Mouse (Mus musculus) CH12.LX (cell line): ENCODE results near the gene Cpeb3. TPM values are rescaled to one million over a fixed set of nuclear protein-coding genes. Genes with fewer than 3 reads are reported as not detected.

Experiments
- DNase-seq: peaks from one replicate; pipeline ENCODE4 v3.0.0-alpha.2; 2013; ENCODE audit errors: extremely low read depth
- H3K27ac ChIP-seq: 2 replicates; pipeline ENCODE4 v1.5.1; 2012; ENCODE audit warnings: low read depth, mild to moderate bottlenecking, control low read depth, moderate library complexity; ENCODE audit not compliant: insufficient read depth
- H3K27me3 ChIP-seq: replicated peaks from 2 replicates; pipeline ENCODE3; 2012; ENCODE audit warnings: inconsistent platforms
- H3K36me3 ChIP-seq, 2 experiments: replicated peaks in 1 of 2; 2 replicates each; pipeline versions ENCODE3 to v1.6.1; 2012; ENCODE audit warnings: inconsistent platforms in 1 of 2, low read length in 1 of 2, mild to moderate bottlenecking in 1 of 2, mixed read lengths in 1 of 2, moderate library complexity in 1 of 2; ENCODE audit not compliant: control insufficient read depth in 1 of 2, insufficient read depth in 1 of 2
- H3K4me1 ChIP-seq, 2 experiments: 2 replicates each; pipeline ENCODE4 v1.6.1; 2012; ENCODE audit warnings: inconsistent platforms in 1 of 2, moderate library complexity in 1 of 2; ENCODE audit not compliant: insufficient read depth in 2 of 2, control insufficient read depth in 1 of 2
- H3K4me2 ChIP-seq: 2 replicates; pipeline ENCODE4 v1.6.1; 2012; ENCODE audit warnings: low read depth, mild to moderate bottlenecking, control low read depth; ENCODE audit not compliant: poor library complexity, insufficient read depth, severe bottlenecking
- H3K4me3 ChIP-seq, 3 experiments: fragments of 150-350 bp in 1 of 3; sonication (generic) in 1 of 3; replicated peaks in 1 of 3; 2 replicates each; pipeline versions ENCODE3 to v1.5.1; 2011 to 2012; ENCODE audit warnings: low read depth in 2 of 3, low read length in 2 of 3, mild to moderate bottlenecking in 2 of 3, moderate library complexity in 2 of 3, control low read depth in 1 of 3, improper control_type of control experiment in 1 of 3, inconsistent platforms in 1 of 3, mixed read lengths in 1 of 3; ENCODE audit not compliant: poor library complexity in 1 of 3
- H3K79me2 ChIP-seq: replicated peaks from 2 replicates; pipeline ENCODE4 v1.6.1; 2012; ENCODE audit warnings: mild to moderate bottlenecking, moderate library complexity; ENCODE audit not compliant: control insufficient read depth, poor library complexity, insufficient read depth, severe bottlenecking; ENCODE audit errors: extremely low read depth
- H3K9ac ChIP-seq: 2 replicates; pipeline ENCODE4 v1.6.1; 2012; ENCODE audit warnings: low read depth, mild to moderate bottlenecking, control low read depth, moderate library complexity; ENCODE audit not compliant: insufficient read depth
- H3K9me3 ChIP-seq: replicated peaks from 2 replicates; pipeline ENCODE3; 2012; ENCODE audit warnings: low read length, inconsistent platforms, mixed read lengths
- BHLHE40 ChIP-seq: IDR thresholded peaks from 2 replicates; pipeline ENCODE4 v1.6.1; 2011; ENCODE audit warnings: mild to moderate bottlenecking, low read depth, low read length, improper control_type of control experiment
- CHD1 ChIP-seq: IDR thresholded peaks from 2 replicates; pipeline ENCODE4 v1.6.1; 2012; ENCODE audit warnings: low read depth, low read length, improper control_type of control experiment, inconsistent platforms
- CHD2 ChIP-seq: IDR thresholded peaks from 2 replicates; pipeline ENCODE4 v1.6.1; 2011; ENCODE audit warnings: low read length, improper control_type of control experiment
- CTCF ChIP-seq, 2 experiments: IDR thresholded peaks in 1 of 2; conservative IDR thresholded peaks in 1 of 2; 2 replicates each; pipeline ENCODE4 v1.5.1; 2011 to 2012; ENCODE audit warnings: low read depth in 2 of 2, low read length in 2 of 2, improper control_type of control experiment in 1 of 2, inconsistent platforms in 1 of 2, mild to moderate bottlenecking in 1 of 2, moderate library complexity in 1 of 2
- ELF1 ChIP-seq: IDR thresholded peaks from 2 replicates; pipeline ENCODE4 v1.6.1; 2014; ENCODE audit warnings: low read depth, mild to moderate bottlenecking, inconsistent platforms, low read length, improper control_type of control experiment
- ETS1 ChIP-seq: conservative IDR thresholded peaks from 2 replicates; pipeline ENCODE4 v1.6.1; 2012; ENCODE audit warnings: low read depth, mild to moderate bottlenecking, inconsistent platforms, low read length, improper control_type of control experiment, moderate library complexity
- HCFC1 ChIP-seq: IDR thresholded peaks from 2 replicates; pipeline ENCODE4 v1.6.1; 2012; ENCODE audit warnings: low read depth, mild to moderate bottlenecking, inconsistent platforms, low read length, improper control_type of control experiment
- IRF4 ChIP-seq: IDR thresholded peaks from 2 replicates; pipeline ENCODE4 v1.6.1; 2014; ENCODE audit warnings: low read depth, mild to moderate bottlenecking, inconsistent platforms, low read length, improper control_type of control experiment
- JUND ChIP-seq: conservative IDR thresholded peaks from 2 replicates; pipeline ENCODE4 v1.6.1; 2011; ENCODE audit warnings: low read depth, low read length, improper control_type of control experiment
- KAT2A ChIP-seq: IDR thresholded peaks from 2 replicates; pipeline ENCODE4 v1.6.1; 2012; ENCODE audit warnings: low read length, improper control_type of control experiment, inconsistent platforms; ENCODE audit not compliant: insufficient replicate concordance
- MAFK ChIP-seq: IDR thresholded peaks from 2 replicates; pipeline ENCODE4 v1.6.1; 2011; ENCODE audit warnings: low read length, improper control_type of control experiment; ENCODE audit not compliant: insufficient replicate concordance
- MAX ChIP-seq: IDR thresholded peaks from 2 replicates; pipeline ENCODE4 v1.6.1; 2011; ENCODE audit warnings: low read length, improper control_type of control experiment
- MEF2A ChIP-seq: IDR thresholded peaks from 2 replicates; pipeline ENCODE4 v1.6.1; 2014; ENCODE audit warnings: low read depth, mild to moderate bottlenecking, inconsistent platforms, low read length, improper control_type of control experiment, borderline replicate concordance
- MXI1 ChIP-seq: IDR thresholded peaks from 2 replicates; pipeline ENCODE4 v1.6.1; 2011; ENCODE audit warnings: mild to moderate bottlenecking, low read depth, low read length, improper control_type of control experiment
- MYC ChIP-seq: IDR thresholded peaks from 2 replicates; pipeline ENCODE4 v1.6.1; 2011; ENCODE audit warnings: low read depth, mild to moderate bottlenecking, improper control_type of control experiment, low read length
- NELFE ChIP-seq: IDR thresholded peaks from 2 replicates; pipeline ENCODE4 v1.6.1; 2011; ENCODE audit warnings: low read depth, low read length, improper control_type of control experiment
- NRF1 ChIP-seq: IDR thresholded peaks from 2 replicates; pipeline ENCODE4 v1.6.1; 2014; ENCODE audit warnings: low read depth, mild to moderate bottlenecking, inconsistent platforms, low read length, improper control_type of control experiment, moderate library complexity
- PAX5 ChIP-seq: IDR thresholded peaks from 2 replicates; pipeline ENCODE4 v1.6.1; 2012; ENCODE audit warnings: low read length, inconsistent platforms, mixed read lengths
- POLR2AphosphoS2 ChIP-seq: IDR thresholded peaks from 2 replicates; pipeline ENCODE4 v1.6.1; 2011; ENCODE audit warnings: low read depth, low read length, improper control_type of control experiment
- RAD21 ChIP-seq: IDR thresholded peaks from 2 replicates; pipeline ENCODE4 v1.6.1; 2011; ENCODE audit warnings: low read depth, mild to moderate bottlenecking, low read length, improper control_type of control experiment, moderate library complexity
- RCOR1 ChIP-seq: conservative IDR thresholded peaks from 2 replicates; pipeline ENCODE4 v1.6.1; 2012; ENCODE audit warnings: low read depth, mild to moderate bottlenecking, inconsistent platforms, low read length, improper control_type of control experiment
- SIN3A ChIP-seq: IDR thresholded peaks from 2 replicates; pipeline ENCODE4 v1.6.1; 2012; ENCODE audit warnings: low read length, improper control_type of control experiment, inconsistent platforms
- SMC3 ChIP-seq: IDR thresholded peaks from 2 replicates; pipeline ENCODE4 v1.6.1; 2011; ENCODE audit warnings: low read depth, low read length, improper control_type of control experiment
- TBP ChIP-seq: conservative IDR thresholded peaks from 2 replicates; pipeline ENCODE4 v1.6.1; 2011; ENCODE audit warnings: low read depth, low read length, improper control_type of control experiment
- TCF12 ChIP-seq: IDR thresholded peaks from 2 replicates; pipeline ENCODE4 v1.6.1; 2014; ENCODE audit warnings: low read depth, mild to moderate bottlenecking, inconsistent platforms, low read length, improper control_type of control experiment
- UBTF ChIP-seq: IDR thresholded peaks from 2 replicates; pipeline ENCODE4 v1.6.1; 2012; ENCODE audit warnings: low read depth, mild to moderate bottlenecking, inconsistent platforms, low read length, improper control_type of control experiment, moderate library complexity
- USF1 ChIP-seq: IDR thresholded peaks from 2 replicates; pipeline ENCODE4 v1.6.1; 2014; ENCODE audit warnings: low read depth, mild to moderate bottlenecking, inconsistent platforms, low read length, improper control_type of control experiment
- USF2 ChIP-seq: conservative IDR thresholded peaks from 2 replicates; pipeline ENCODE4 v1.6.1; 2011; ENCODE audit warnings: low read depth, low read length, improper control_type of control experiment
- ZC3H11A ChIP-seq: IDR thresholded peaks from 2 replicates; pipeline ENCODE4 v1.6.1; 2012; ENCODE audit warnings: low read depth, mild to moderate bottlenecking, inconsistent platforms, low read length, improper control_type of control experiment
- ZKSCAN1 ChIP-seq: IDR thresholded peaks from 2 replicates; pipeline ENCODE4 v1.6.1; 2012; ENCODE audit warnings: low read depth, inconsistent platforms, low read length, improper control_type of control experiment, borderline replicate concordance
- ZMIZ1 ChIP-seq: IDR thresholded peaks from 2 replicates; pipeline ENCODE4 v1.6.1; 2012; ENCODE audit warnings: low read depth, mild to moderate bottlenecking, inconsistent platforms, low read length, improper control_type of control experiment
- ZNF384 ChIP-seq: IDR thresholded peaks from 2 replicates; pipeline ENCODE4 v1.6.1; 2012; ENCODE audit warnings: low read depth, low read length, improper control_type of control experiment, inconsistent platforms
- dilution Hi-C: fragments of 300-500 bp; cut with MboI; formaldehyde crosslinking; loops from 2 replicates; pipeline ENCODE4 v1.14.3; 2020; ENCODE audit warnings: low sequenced_read_pairs; ENCODE audit not compliant: extremely low pct_unique_long_range_greater_than_20kb, extremely low pct_ligation_motif_present
- in situ Hi-C: fragments of 300-500 bp; cut with MboI; formaldehyde crosslinking; loops from 3 replicates; pipeline ENCODE4 v1.14.3; 2019; ENCODE audit warnings: low sequenced_read_pairs, low pct_ligation_motif_present, low pct_unique_long_range_greater_than_20kb, mixed read lengths
- polyA plus RNA-seq: library from polyadenylated mRNA; unstranded; fragments of >175 nt; gene quantifications from 2 replicates; pipeline ENCODE4 v1.2.1, GENCODE M21; 2012; ENCODE audit warnings: low read depth; ENCODE audit not compliant: insufficient read length
- total RNA-seq, 2 experiments: library from RNA; depleted of rRNA; stranded (reverse); fragments of 300-350 nt in 1 of 2; fragments of >200 nt in 1 of 2; gene quantifications; 2 replicates each; pipeline ENCODE4 v1.2.3; 2012 to 2014

Gene Cpeb3
- 3.0 and 3.1 TPM in 2 replicates for total RNA-seq (2012; rRNA removed)
- total RNA-seq (2014; rRNA removed) = 1.2 and 1.5 TPM in 2 replicates
- polyA plus RNA-seq = 1.4 and 1.5 TPM in 2 replicates

DNA sequence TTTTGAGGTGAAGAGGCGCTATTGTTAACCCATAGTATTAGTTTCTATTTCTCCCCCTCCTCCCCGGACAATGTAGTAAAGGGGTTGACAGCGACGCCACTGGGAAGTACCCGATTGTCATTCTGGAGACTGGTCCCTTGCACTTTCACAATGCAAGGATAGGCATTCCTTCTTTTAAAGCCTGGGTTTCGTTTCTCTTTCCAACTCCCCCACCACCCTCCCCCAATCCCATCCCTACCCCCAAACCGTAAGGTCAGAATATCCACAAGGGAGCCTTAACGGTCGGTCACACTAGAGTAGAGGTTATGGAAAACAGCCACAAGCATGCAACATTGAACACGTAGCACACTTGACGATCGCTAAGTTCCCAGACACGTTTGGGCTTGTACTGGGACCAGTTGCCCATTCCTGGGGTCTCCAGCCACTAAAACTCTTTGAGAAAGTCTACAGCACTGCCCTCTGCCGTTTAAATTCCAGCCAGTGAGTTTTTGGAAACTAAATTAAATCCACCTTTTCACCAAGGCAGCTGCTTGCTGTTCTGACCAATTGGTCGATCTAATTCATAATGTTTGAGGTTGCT is at the start of gene Cpeb3:
Cpeb3 (minus strand) TSS at position 426 of the 580 bp plus-strand sequence.
- DNase-seq = peak; percentile 67
- Histone ChIP-seq H3K27ac (peak within 1 kb of the TSS; percentile 87), H3K27me3 (peaks cover 12% of the 10 kb centered on the region), H3K36me3 (peaks cover 19 to 31% of the 10 kb centered on the region in 2 experiments), H3K9ac (peak within 1 kb of the TSS; percentile 96), H3K4me3 (peak within 1 kb of the TSS; percentile 49 to 96 (median 90)), H3K4me2 (peak within 1 kb of the TSS; percentile 89), H3K79me2 (peaks cover 55% of the 10 kb centered on the region), H3K4me1 (peaks cover 0 to 17% of the 10 kb centered on the region in 2 experiments; a peak in 3 of 4 replicates), H3K9me3 (no peaks in the 10 kb centered on the region)
- dilution Hi-C loops (no loop called here), in situ Hi-C loops (no loop called here)
- TF ChIP-seq POLR2AphosphoS2 (no peak), ZKSCAN1 (no peak), CHD1 (peak; percentile 90; the same call in 1 of the 2 replicates), MEF2A (no peak), IRF4 (peak; percentile 54), ZMIZ1 (no peak), SMC3 (peak; percentile 61), KAT2A (no peak), MYC (peak; percentile 51; the same call in 1 of the 2 replicates), USF2 (no peak), MAX (peak; percentile 32), RCOR1 (no peak), ETS1 (no peak), JUND (no peak), CHD2 (peak; percentile 38; the same call in 1 of the 2 replicates), SIN3A (peak; percentile 26; the same call in 1 of the 2 replicates), MAFK (no peak), NRF1 (no peak), NELFE (no peak), TBP (peak; percentile 13; the same call in 1 of the 2 replicates), MXI1 (no peak; the same call in 1 of the 2 replicates), CTCF (conservative IDR thresholded peaks at IDR 0.05 in 1 of 2, IDR thresholded peaks at IDR 0.05 in 1 of 2; ENCODE audit: low read depth in 2 of 2, low read length in 2 of 2) (peak in 1 of 2 experiments; percentile 67; a peak in 2 of 4 replicates), ZC3H11A (no peak), UBTF (no peak), PAX5 (no peak), USF1 (no peak), HCFC1 (no peak; the same call in 1 of the 2 replicates), BHLHE40 (peak; percentile 43; the same call in 1 of the 2 replicates), ZNF384 (0 out of 2 replicates have a peak, but pooled peaks have one; percentile 9), RAD21 (peak; percentile 46), TCF12 (0 out of 2 replicates have a peak, but pooled peaks have one; percentile 13), ELF1 (no peak)
